Mouse (Mus musculus) cerebellum, adult 9-11 months (tissue): ENCODE data around the gene Mllt10.

Experiments
- DNase-seq: peaks from one replicate; pipeline ENCODE4 v3.0.0; 2022

Gene Mllt10

DNA sequence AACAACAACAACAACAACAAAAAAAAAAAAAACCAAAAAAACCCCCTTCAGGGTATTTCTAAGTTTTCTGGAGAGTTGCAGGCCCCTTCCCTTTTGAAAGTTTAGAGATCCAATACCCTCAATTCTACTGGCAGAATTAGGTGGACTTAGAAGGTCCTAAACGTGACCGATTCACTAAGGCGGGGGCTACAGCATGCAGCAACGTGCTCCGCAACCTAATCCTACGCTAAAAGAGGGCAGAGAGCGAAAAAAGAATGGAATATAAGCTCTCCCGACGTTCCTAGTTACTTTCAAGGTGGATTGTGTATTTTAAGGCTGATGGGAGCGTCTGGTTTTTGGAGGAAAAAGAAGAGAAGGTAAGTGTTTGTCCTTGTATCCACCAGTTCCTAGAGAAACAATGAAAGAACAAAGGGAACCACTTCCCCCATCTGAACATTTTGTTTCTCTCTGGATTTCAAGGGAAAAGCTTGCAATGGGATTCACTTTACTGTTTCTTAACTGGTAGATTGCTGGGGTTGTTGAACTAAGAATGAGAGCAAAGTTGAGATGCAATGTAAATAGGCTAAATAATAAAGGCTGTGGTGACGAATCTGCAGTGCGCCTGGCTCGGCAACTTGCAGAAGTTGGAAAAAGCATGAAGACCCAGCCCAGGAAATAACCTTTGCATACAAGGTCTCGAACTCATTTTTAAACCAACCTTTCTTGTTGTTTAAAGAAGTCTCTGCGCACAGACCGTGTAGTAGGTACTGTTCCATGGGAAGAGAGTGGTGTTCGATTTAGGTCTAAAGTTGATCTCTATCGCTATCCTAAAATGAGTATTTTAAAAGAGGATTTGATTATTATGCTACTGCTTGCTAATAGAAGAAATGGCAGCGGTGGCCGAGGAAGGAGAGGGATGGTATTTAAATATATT, at the start of gene Mllt10:
Gene Mllt10 (plus strand): TSS at position 222 of the 913 bp plus-strand sequence.
- no peak for DNase-seq

DNA sequence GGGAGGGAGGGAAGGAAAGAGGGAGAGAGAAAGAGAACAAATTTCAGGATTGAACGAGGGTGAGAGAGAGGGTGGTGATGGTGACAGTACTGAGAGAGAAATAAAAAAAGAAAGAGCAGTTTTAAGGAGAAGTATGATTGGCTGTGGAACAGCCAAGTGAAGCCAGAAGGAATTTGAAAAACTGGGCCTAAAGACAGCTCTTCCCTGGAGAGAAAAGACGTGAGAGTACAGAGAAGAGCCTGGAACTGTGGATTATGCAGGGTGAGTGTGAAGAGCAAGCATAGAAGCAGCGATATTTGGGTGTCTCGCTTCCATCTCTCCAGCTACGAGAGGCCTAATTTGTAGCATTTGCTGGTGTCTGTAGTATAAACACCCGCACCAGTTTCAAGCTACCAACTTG, 43.8 kb upstream of the Mllt10 start:
- no peak for DNase-seq

DNA sequence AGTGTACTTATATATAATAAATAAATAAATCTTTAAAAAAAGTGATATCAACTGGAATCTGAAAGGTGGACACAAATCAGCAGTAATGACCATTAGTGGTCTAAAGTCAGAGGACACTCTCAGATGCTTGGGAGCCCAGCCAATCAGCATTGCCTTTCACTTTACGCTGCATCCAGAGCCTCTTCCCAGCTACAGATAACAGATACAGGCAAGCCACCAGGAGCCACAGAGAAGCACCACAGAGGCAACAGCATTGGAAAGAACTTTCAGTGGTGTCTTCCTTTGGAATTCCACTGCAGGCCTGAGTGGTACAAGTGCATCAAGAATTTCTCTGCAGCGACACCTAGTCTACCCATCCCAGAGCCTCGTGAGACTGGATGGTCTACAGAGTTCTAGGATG, 42.2 kb upstream of the Mllt10 start:
- no peak for DNase-seq

DNA sequence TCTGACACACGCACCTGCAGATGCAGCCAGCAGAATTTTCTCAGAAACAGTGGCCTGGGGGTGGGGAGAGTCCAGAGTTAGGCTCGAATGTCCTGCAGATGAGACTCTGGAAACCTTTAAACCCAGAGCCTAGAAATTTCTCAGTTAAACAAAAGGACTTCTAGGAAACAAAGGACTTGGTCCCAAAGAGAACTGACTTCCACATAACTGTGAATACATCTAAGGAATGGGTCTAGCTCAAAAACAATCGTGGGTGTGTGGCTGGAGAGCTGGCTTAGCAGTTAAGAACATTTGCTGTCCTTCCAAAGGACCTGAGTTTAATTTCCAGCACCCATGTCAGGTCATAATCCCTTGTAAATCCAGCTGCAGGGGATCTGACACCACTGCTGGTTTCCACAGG, 39.5 kb upstream of the Mllt10 start:
- DNase-seq: no peak

DNA sequence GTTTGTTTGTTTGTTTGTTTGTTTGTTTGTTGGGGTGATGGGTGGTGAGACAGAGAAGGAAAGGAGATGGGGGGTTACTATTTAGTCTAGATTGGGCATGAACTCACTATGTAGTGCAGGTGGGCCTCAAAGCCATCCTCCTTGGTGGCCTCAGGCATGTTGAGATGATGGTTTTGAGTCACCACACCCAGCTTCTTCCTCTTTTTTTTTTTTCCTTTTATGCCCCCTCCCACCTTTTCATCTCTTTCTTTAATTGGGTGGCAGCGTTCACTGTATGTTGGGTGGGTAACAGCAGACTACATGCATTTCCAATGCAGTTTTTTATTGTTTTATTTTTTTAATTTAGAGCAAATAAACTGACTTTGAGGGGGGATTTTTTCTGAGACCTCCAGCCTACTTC, 38.4 kb upstream of the Mllt10 start:
- no peak for DNase-seq

DNA sequence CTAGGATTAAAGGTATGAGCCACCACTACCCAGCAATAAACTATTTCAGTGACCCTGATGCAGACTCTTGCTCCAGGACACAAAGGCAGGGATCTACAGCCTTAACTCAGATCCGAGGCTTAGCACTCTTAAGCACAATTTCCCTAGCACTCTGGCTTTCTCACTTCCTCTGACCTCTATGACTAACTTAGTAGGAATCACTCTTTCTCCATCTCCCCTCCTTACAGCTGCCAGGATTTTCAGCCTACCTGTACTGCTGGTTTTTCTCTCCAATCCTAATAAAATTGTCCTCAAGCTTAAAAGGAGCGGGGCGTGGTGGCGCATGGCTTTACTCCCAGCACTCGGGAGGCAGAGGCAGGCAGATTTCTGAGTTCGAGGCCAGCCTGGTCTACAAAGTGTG, 37.7 kb upstream of the Mllt10 start:
- DNase-seq: no peak

DNA sequence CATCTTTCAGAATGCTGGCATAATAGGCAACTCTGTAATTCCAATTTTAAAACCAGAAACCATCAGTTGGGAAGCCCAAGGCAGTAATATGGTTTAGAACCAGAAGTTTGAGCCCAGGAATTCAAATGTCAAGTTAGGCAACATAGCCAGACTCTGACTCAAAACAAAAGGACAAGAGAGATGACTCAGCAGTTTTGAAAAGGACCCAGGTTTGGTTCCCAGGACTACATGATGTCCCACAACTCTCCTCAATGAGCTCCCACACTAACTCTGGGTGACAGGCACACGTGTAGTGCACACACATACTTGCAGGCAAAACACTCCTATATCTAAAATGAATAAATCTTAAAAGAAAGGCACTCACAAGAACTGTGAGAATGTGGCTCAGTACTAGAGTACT, 35.9 kb upstream of the Mllt10 start:
- no peak for DNase-seq

DNA sequence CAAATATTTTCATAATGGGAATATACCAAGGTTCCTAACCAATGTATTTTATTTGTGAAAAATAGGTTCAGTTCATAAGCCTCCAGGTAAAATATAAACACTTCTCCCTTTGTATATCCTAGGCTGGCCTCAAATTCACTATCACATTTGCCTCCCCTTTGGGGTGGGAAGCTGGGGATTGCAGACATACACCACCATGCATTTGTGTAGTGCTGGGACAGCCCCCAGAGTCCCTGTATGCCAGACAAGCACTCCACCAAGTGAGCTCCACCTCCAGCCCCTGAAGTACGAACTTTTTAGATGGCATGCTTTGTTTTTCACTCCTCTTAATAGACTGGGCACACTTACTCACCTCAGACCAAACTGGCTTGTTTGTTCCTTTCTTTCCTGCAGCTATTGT, 32.2 kb upstream of the Mllt10 start:
- DNase-seq: no peak

DNA sequence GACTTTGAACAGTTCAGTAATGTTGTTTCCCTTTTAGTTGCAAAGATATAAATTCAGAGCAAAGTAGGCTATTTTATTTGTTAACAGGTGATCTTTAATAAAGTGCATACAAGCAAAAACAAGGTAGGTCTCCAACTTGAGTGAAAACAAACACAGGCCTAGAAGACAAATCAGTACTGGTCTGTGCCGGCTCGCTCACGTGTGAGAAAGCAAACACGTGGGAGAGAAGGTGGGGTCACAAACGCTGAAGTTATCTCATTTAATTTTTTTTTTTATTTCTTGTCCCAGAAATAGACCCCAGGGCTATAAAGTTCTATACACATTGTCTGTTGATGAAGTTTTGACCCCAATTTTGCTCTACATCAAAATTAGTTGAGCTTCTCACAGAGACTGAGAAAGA, 29.9 kb upstream of the Mllt10 start:
- DNase-seq: no peak

DNA sequence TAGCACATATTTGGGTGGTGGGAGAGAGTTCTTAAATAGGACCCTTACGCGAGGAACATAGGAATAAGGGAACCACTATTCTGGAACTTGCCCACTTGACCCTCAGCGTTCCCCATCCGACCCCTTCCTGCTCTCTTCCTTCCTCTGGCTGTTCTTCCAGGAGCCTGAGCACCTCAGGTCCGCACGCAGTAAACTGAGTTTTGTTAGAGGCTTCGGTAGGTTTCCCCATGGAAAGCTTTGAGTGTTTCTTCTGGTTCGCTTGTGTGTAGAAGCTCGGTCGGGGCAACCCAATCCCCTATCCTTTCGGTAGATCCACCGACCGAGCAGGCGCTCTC, 29.3 kb upstream of the Mllt10 start:
- DNase-seq: no peak

DNA sequence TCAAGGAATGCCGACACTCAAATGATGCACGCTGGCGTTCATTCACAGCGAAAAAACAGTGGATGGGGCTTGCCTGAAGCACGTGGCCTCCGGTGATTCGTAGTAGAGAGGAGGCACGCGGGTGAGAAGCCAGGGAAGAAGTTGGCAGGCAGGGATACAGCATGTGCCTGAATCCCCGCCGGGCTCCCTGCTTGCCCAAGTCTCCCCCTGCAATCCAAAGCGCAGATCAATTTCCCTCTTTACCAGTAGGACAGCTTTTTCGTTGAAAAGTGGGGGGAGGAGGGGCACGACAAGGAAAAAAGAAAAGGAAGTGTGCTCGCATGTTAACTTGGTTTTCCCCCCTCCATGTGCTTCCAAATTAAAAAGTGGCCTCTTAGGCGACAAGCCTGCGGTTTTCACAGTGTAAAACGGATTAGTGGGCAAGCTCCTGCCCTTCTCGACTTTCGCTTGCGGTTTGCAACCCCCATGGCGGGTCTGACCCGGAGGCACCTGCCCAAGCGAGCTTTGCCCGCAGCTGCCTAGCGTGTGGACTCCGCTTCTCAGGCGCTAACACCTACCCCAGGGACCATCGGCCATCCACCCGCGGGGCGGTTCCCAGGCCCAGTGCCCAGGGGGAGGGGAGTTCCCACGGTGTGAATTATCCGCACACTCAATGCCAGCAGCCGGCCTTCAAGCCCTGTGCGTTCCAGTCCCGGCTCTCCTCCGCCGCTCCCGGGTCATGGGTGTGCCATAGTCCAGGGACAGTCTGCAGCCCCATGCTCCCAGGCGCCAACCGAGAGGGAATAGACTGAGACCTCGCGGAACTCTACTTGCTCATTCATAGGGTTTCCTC, 28.7 kb upstream of the Mllt10 start:
- DNase-seq: peak; percentile 62

DNA sequence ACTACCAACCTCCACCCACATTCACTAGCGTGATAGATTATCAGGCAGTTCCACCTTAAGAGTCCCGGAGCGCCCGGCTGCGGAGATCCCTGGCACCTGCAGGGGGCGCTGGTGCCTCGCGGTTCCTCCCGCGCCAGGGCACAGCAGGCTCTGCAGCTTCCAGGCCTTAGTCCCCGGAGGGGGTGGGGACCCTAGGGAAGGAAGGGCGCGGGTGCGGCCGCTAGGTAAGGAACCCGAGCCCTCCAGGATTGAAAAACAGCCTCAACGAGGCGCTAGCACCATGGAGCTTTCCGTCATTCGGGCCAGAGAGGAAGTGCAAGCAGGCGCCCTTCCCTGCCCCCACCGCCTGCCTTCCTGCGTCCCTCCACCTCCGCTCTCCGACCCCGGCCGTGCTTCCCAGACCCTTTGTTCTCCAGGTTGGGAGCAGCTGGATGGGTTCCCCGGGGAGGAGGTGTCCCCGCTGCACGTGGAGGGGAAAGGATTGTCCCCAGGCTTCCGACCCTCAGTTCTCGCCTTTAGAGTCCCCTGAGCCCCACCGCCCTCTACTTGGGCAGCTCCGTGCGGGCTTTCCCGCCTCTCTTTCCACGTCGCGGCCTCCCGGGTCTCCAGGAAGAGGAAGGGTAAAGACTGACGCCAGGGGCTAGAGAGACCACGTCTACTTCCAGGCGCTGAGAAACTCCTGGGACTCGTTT, 27.4 kb upstream of the Mllt10 start:
- peak; percentile 93 for DNase-seq

DNA sequence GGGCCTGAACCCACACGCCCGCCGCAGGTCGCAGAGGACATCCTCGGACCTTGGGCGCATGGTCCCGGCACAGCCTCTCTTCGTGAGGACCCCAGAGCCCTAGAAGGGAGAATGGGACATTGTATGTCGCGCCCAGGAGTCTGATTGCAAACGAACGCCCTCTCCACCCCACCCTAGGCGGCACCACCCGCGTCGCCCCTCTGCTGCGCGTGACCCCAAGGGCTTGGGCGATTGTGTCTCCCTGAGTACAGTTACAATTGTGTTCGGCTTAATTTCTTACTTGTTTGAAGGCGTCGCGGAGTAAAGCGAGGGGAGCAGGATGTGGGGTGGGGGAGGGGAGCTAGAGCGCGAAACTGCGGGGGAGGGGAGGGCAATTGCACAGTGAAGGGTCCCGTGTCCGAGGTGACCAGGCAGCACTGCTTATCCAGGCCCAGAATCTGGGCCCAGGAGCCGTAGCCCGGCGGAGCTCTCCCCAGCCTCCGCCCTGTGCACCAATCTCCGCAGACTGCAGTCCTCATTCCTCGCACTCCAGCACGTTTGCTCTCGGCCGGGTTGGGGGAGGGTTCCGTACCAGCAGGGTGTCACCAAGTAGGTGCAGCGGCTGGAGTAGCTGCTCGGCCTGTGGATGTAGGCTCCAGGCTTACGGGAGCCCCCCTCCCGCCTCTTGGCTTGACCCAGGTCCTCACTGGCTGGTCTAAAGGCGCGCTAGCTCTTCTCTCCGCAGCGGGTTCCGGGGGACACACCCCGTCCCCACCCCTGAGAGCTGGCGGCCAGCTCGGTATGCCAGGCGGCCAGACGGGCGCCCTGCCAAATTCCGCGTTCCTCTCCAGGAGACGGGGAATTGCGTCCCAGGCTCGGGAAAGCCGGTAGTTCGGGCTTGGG, 26.7 kb upstream of the Mllt10 start:
- DNase-seq: peak; percentile 90

DNA sequence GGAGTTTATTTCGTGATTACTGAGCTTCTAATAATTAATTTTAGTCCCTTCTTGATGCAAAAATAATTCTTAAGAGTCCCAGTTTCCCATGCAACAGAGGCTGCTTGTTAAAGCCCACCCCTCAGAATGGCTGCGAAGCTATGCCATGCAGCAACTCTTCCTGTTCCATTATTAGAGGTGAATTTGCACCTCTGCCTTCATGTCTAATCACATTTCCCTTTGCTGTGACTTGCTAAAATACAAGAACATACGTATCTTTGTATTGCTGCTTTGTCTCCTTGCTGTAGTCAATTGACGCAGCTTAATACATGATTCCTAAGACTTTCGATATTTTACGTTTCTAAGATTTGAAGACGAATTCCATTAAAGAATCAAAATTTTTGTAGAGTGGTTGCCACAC, 25.4 kb upstream of the Mllt10 start:
- no peak for DNase-seq

DNA sequence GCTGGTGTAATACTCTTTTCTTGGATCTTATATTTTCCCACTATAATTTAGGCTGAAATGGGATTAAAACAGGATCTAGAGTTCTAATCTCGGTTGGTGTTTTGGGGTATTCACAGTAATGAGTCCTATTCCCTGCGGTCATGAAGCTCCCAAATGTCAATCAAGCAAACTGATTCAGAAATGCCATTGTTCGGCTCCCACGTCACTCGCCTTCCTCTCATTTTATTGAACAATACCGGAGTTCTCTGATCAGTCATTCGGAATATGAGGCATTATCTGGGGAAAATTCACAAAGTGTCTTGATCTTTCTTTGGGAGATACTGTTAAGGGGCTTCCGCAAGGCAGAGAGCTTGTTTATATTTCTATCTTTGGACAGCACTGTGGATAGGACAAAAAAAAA, 24.5 kb upstream of the Mllt10 start:
- DNase-seq: no peak

DNA sequence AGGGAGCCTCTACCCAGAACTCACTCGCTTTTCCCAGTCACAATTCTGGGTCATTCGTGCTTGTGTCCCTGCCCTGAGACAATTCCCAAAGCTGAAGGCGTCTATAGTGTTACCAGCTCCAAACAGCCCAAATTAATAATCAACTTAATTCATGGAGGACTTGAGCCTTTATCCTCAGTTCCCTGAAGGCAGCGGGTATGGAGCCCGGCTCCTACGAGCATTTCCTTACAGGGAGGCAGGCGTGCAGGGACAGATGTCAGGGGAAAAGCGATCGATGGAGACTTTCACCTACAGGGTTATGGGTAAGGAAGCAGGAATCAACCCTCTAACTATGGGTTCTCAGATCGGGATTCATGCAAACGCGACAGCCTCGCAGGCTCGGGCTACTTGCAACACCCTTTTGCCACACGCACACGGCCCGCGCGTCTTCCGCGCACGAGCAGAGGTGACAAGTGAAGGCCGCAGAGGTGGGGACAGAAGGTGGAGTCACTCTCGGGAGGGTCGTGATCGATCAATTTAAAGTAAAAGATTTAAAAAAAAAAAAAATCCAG, 23.7 kb upstream of the Mllt10 start:
- DNase-seq: no peak

DNA sequence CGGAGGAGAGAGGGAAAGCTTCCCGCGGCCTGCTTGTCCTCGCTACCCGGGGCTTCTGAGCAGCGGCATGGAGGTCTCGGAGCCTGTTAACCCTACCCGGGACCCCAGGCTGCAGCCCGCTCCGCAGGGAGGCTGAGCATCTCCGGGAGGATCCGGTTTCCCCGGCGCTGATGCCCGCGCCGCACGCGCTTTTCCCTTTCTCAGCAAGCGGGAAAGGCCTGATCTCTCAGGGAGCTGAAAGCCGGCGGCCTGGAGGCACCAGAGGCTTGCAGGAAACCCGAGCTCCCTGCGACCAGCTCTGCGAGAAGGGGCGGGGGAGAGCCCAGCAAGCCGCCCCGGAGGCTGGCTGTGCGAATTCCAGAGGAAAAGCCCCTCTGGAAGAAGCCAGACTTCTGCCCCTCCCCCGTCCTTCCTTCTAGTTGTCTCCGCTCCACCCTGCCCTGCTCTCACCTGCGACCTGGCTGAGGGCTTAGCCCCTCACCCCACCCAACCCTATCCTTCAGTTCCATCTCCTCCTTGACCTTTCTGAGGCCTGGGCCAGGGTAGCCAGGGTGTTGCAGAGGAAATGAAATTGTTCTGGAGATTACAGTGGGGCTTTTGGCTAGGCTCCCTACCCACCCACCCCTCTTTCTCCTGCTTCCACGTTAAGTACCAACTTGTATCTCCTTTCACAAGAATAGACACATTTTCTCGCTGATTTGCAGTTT, 23.1 kb upstream of the Mllt10 start:
- DNase-seq: peak; percentile 40

DNA sequence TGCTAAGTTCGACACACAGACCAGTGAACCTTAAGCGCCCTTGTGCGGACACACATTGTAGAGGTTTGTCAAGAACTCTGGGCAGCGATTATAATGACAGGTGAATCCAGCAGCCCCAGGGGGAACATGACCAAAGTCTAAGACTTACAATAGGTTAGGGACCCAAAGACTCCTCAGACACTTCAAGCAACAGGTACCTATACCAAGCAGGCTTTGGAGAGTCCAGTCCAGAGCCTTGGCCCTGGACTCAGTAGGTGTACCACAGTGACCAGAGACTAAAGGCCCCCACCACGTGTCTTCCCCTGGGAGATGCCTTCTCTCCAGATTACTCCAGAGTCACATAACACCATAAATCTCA, 22.5 kb upstream of the Mllt10 start:
- no peak for DNase-seq

DNA sequence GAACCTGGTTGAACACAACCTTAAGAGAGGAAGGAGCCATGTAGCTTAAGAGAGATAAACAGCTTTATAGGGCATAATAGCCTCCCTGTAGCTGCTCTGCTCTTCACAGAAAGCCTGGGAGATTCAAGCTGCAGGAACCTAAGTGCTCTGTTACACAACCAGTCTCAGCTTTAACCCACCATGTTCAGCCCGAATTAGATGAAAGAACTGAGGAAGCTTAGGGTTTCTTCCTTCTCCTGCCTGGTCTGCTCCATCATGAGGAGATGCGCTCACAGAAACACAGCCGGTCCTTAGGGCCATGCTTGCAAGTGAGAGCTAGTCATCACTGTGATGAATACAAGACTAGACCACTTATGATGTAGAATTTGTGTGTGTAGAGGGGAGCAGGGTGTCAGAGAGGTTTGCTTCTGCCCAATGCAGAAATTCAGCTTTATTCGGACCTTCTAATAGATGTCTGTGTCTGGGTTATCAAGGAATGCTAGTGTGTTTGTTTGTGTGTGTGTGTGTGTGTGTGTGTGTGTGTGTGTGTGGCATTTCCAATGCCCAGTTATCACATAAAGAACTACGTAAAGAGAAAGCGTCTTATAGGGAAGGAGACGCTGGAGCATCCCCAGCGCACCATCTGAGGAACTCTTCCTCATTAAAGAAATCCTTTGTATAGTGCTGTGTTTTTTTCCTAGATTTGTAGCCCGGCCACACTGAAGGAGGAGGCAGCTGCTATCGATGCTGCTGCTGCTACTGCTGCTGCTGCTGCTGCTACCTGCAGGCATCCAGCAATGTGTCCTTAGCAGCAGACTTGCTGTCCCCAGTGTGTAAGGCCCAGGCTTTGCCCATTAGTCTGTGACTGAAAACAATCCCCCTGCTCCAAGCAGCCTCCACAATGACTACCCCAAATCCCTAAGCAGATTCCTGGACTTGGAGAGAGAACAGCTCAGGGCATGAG, 21.6 kb upstream of the Mllt10 start:
- DNase-seq: no peak
